Mouse (Mus musculus): ENCODE results near the gene Asf1b. TPM values are rescaled to one million over a fixed set of nuclear protein-coding genes. Genes with fewer than 3 reads are reported as not detected.
"Not testable (repeated sequence)": the region's sequence is repeated elsewhere in the genome, so short reads cannot be mapped to it uniquely, and the experiment has no call there.

Asf1b gene
- polyA plus RNA-seq, 1 experiment from 2014 or later, result 58.3 TPM

DNA sequence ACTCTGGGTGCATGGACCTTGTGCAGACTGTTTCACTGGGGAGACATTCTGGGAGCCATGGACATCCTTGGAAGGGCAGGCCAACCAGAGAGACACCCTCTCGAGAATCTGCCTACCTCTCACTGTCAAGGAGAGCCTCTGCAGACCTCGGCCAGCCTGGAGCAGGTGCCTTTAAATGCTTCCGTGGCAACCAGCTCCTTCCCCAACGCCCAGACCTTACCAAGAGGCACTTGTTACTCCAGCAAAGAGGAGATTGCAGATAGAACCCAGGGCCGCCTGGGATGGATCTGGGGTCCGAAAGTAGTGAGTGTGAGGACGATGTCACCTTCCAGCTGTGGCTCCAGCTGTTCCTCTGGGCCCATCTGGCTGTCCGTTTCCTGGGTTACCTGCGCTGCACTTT is 22.9 kb downstream of the Asf1b start:
- Histone ChIP-seq H3K4me3 (no peak overlapping the region), H3K9ac (peak overlapping the region; percentile 54)

GRCm38 (mm10) chr8:83980250-83980649 is 24.9 kb downstream of the Asf1b start:
- Histone ChIP-seq H3K4me3 (no peak overlapping the region), H3K9me3 (replicated peaks) (no peaks in the 10 kb centered on the region), H3K27ac (ENCODE audit: poor library complexity, severe bottlenecking) (peak overlapping the region; percentile 85), H3K4me2 (peak overlapping the region; percentile 20), H3K27me3 (replicated peaks) (no peaks in the 10 kb centered on the region), H3K9ac (0 out of 2 replicates have a peak overlapping the region, but pooled peaks have one; percentile 23), H3K36me3 (peaks cover 46% of the 10 kb centered on the region), H3K4me1 (replicated peaks) (peaks cover 55% of the 10 kb centered on the region)
- 67% methylated on average over 1 of the region's 1 CpGs for WGBS
- ATAC-seq (ENCODE audit: insufficient number of reproducible peaks, low FRiP score), result peak; percentile 82

More for the DNA sequence above, 22.9 kb downstream of the Asf1b start:
- no peaks in the 10 kb centered on the region for H3K9me3 ChIP-seq (replicated peaks)
- H3K36me3 ChIP-seq, result peaks cover 27% of the 10 kb centered on the region
- no peak for ATAC-seq (ENCODE audit: insufficient number of reproducible peaks, low FRiP score)
- peak overlapping the region; percentile 30 for H3K4me2 ChIP-seq
- H3K27me3 ChIP-seq (replicated peaks), result no peaks in the 10 kb centered on the region
- H3K27ac ChIP-seq (ENCODE audit: poor library complexity, severe bottlenecking), result peak overlapping the region; percentile 49
- 61% methylated on average over 9 of the region's 9 CpGs for WGBS
- H3K4me1 ChIP-seq (replicated peaks), result peaks cover 73% of the 10 kb centered on the region

- Histone ChIP-seq H3K27ac (ENCODE audit: poor library complexity, severe bottlenecking) (peak overlapping the region; percentile 85), H3K9ac (peak overlapping the region; percentile 63; the same call in 1 of the 2 replicates), H3K4me3 (no peak overlapping the region), H3K4me1 (replicated peaks) (peaks cover 54% of the 10 kb centered on the region), H3K27me3 (replicated peaks) (no peaks in the 10 kb centered on the region), H3K36me3 (peaks cover 50% of the 10 kb centered on the region), H3K9me3 (replicated peaks) (no peaks in the 10 kb centered on the region), H3K4me2 (no peak overlapping the region)
- ATAC-seq (ENCODE audit: insufficient number of reproducible peaks, low FRiP score), result no peak; the same call in 1 of the 2 replicates
- 73% methylated on average over 8 of the region's 8 CpGs for WGBS
Observed at GRCm38 (mm10) chr8:83980845-83981244, 25.5 kb downstream of the Asf1b start.

DNA sequence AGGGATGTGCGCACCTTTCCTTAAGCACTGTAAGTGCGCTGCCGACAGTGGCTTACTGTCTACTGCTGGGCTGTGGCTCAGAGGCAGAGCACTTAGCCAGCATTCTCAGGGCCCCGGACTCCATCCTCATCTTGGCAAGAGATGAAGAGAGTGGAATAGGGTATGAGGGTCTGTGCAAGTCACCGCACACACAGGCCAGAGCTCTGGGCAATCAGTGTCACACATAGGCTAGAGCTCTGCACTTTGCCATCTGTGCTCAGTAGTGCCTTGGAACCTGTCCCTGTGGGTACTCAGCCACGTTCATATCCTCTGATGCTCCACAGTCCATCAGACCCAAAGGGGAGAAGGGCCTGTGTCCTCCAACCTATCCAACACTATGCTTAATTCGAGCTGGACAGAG is 26.2 kb downstream of the Asf1b start:
- H3K27ac ChIP-seq (ENCODE audit: poor library complexity, severe bottlenecking), result peak overlapping the region; percentile 85; the same call in 1 of the 2 replicates
- 93% methylated on average over 7 of the region's 7 CpGs for WGBS

GRCm38 (mm10) chr8:83982449-83982848 is 27.1 kb downstream of the Asf1b start:
- 68% methylated on average over 4 of the region's 4 CpGs for WGBS
- no peak overlapping the region for H3K27ac ChIP-seq (ENCODE audit: poor library complexity, severe bottlenecking)
- no peak overlapping the region for H3K4me2 ChIP-seq
- peaks cover 66% of the 10 kb centered on the region for H3K36me3 ChIP-seq
- no peaks in the 10 kb centered on the region for H3K9me3 ChIP-seq (replicated peaks)
- H3K4me1 ChIP-seq (replicated peaks), result peaks cover 39% of the 10 kb centered on the region
- no peak for ATAC-seq (ENCODE audit: insufficient number of reproducible peaks, low FRiP score)
- H3K4me3 ChIP-seq, result no peak overlapping the region
- no peak overlapping the region for H3K9ac ChIP-seq
- H3K27me3 ChIP-seq (replicated peaks), result no peaks in the 10 kb centered on the region

More for the DNA sequence above, 26.2 kb downstream of the Asf1b start:
- H3K36me3 ChIP-seq, result peaks cover 57% of the 10 kb centered on the region
- no peaks in the 10 kb centered on the region for H3K27me3 ChIP-seq (replicated peaks)
- H3K9me3 ChIP-seq (replicated peaks), result no peaks in the 10 kb centered on the region
- H3K4me2 ChIP-seq, result no peak overlapping the region
- no peak overlapping the region for H3K4me3 ChIP-seq
- ATAC-seq (ENCODE audit: insufficient number of reproducible peaks, low FRiP score), result no peak
- H3K4me1 ChIP-seq (replicated peaks), result peaks cover 48% of the 10 kb centered on the region
- no peak overlapping the region; the same call in 1 of the 2 replicates for H3K9ac ChIP-seq

GRCm38 (mm10) chr8:83983222-83983621 is 27.9 kb downstream of the Asf1b start:
- 96% methylated on average over 2 of the region's 2 CpGs for WGBS
- not testable (repeated sequence) for H3K27ac ChIP-seq (ENCODE audit: poor library complexity, severe bottlenecking)

DNA sequence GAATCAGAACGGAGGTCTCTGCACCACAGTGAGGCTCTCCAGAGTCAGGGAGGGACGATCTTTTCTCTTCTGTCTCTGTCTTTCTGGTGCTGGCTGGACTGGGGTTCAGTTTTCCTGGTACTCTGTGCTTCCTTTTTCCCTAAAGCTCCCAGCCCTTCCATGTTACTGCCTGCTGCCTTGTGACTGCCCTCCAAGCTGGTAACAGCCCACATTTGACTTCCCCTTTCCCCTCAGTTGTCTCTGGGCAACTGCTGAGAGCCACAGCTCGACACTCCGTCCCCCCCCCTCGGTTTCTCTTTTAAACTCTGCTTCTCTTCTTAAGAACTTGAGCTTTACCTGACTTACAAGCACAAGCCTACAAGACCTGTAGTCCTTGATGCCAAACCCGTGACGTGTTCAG is 33.9 kb downstream of the Asf1b start:
- WGBS, result 84% methylated on average over 7 of the region's 7 CpGs
- ATAC-seq (ENCODE audit: insufficient number of reproducible peaks, low FRiP score), result no peak

More at GRCm38 (mm10) chr8:83983222-83983621, 27.9 kb downstream of the Asf1b start:
- not testable (repeated sequence) for ATAC-seq (ENCODE audit: insufficient number of reproducible peaks, low FRiP score); H3K4me3 ChIP-seq; H3K27me3 ChIP-seq (replicated peaks); H3K4me2 ChIP-seq; H3K9me3 ChIP-seq (replicated peaks); H3K9ac ChIP-seq
- Histone ChIP-seq H3K36me3 (peaks cover 74% of the 10 kb centered on the region), H3K4me1 (replicated peaks) (peaks cover 31% of the 10 kb centered on the region)

DNA sequence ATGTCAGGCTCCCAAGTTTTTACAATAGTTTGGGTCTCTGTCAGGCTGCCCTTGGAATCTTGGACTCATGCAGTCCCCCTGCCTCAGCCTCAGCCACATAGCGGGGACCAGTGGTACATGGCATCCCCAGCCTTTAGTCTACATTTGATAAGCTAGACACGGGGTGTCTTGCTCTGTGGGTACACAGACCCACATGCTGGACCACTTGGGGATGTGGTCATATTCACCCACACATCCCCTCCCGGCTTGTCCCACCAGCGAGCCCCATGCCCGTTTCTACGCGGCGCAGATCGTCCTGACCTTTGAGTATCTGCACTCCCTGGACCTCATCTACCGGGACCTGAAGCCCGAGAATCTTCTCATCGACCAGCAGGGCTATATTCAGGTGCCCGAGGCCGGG is 34.9 kb downstream of the Asf1b start:
- H3K36me3 ChIP-seq, result peaks cover 95% of the 10 kb centered on the region
- WGBS, result 88% methylated on average over 14 of the region's 14 CpGs
- no peaks in the 10 kb centered on the region for H3K27me3 ChIP-seq (replicated peaks)
- H3K4me1 ChIP-seq (replicated peaks), result no peaks in the 10 kb centered on the region
- no peak overlapping the region for H3K27ac ChIP-seq (ENCODE audit: poor library complexity, severe bottlenecking)
- no peak for ATAC-seq (ENCODE audit: insufficient number of reproducible peaks, low FRiP score)
- H3K4me2 ChIP-seq, result no peak overlapping the region
- no peak overlapping the region for H3K9ac ChIP-seq
- H3K9me3 ChIP-seq (replicated peaks), result no peaks in the 10 kb centered on the region
- no peak overlapping the region for H3K4me3 ChIP-seq

More for the DNA sequence above, 33.9 kb downstream of the Asf1b start:
- Histone ChIP-seq H3K4me2 (no peak overlapping the region), H3K4me3 (no peak overlapping the region), H3K9me3 (replicated peaks) (no peaks in the 10 kb centered on the region), H3K27ac (ENCODE audit: poor library complexity, severe bottlenecking) (no peak overlapping the region), H3K9ac (no peak overlapping the region), H3K4me1 (replicated peaks) (no peaks in the 10 kb centered on the region), H3K36me3 (peaks cover 95% of the 10 kb centered on the region), H3K27me3 (replicated peaks) (no peaks in the 10 kb centered on the region)

DNA sequence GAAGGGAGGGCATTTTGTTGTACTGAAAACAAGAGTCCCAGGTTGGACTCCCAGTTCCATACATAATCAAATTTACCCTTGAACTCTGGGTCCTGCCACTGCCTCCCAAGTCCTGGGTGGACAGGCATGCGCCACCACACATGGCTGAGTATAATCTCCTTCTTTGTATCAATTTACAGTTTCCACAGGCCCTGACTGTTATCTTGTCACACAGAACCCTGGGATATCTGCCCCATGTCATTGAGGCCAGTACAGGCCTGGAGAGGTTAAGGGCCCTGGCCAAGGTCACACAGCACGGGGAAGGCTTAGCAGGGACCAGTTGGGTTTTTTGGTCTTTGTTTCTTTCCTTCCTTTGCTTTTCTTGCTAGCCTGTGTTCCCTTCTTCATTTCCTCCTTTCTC is 37.2 kb downstream of the Asf1b start:
- Histone ChIP-seq H3K4me3 (no peak overlapping the region), H3K27ac (ENCODE audit: poor library complexity, severe bottlenecking) (no peak overlapping the region), H3K27me3 (replicated peaks) (no peaks in the 10 kb centered on the region), H3K36me3 (peaks cover 77% of the 10 kb centered on the region), H3K4me2 (no peak overlapping the region), H3K9ac (no peak overlapping the region), H3K4me1 (replicated peaks) (peaks cover 8% of the 10 kb centered on the region), H3K9me3 (replicated peaks) (no peaks in the 10 kb centered on the region)
- WGBS, result 62% methylated on average over 2 of the region's 2 CpGs
- ATAC-seq (ENCODE audit: insufficient number of reproducible peaks, low FRiP score), result no peak

DNA sequence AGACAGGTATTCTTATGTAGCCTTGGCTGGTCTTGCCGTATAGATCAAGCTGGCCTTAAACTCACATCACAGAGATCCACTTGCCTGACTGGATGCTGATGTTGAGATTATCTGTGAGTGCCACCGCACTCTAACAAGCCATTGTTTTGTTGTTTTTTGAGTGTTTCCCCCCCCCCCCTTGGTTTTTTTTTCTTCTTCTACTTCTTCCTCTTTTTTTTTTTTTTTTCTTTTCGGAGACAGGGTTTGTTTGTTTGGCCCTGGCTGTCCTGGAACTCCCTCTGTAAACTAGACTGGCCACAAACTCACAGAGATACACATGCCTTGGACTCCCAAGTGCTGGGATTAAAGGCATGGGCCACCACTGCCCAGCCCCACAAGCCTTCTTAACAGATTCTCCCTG is 38.7 kb downstream of the Asf1b start:
- 76% methylated on average over 3 of the region's 3 CpGs for WGBS
- Histone ChIP-seq H3K4me3 (no peak overlapping the region), H3K4me2 (no peak overlapping the region), H3K27me3 (replicated peaks) (no peaks in the 10 kb centered on the region), H3K9me3 (replicated peaks) (no peaks in the 10 kb centered on the region), H3K9ac (no peak overlapping the region), H3K27ac (ENCODE audit: poor library complexity, severe bottlenecking) (no peak overlapping the region), H3K36me3 (peaks cover 61% of the 10 kb centered on the region), H3K4me1 (replicated peaks) (peaks cover 14% of the 10 kb centered on the region)
- ATAC-seq (ENCODE audit: insufficient number of reproducible peaks, low FRiP score), result no peak

DNA sequence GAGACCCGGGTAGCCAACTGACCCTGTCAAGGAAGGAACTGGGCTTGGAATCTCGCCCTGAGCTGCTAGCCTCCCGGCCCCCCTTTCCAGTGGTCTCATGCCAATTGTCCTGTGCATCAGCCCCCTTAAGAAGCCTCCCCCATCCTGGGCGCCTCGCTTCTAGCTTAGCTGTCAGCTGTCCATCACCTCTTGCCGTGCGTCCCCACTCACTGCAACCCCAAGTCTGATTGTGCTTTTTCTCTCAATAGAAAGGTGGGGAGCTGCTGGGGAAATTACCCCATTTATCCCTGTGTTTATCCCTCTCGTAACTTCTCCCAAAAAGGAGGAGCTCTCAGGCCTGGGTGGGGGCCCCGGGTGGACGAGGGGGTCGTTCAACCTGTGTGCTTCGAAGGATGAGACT is 40.7 kb downstream of the Asf1b start:
- peaks cover 29% of the 10 kb centered on the region for H3K4me1 ChIP-seq (replicated peaks)
- H3K4me3 ChIP-seq, result peak overlapping the region; percentile 95
- no peak; the same call in 1 of the 2 replicates for ATAC-seq (ENCODE audit: insufficient number of reproducible peaks, low FRiP score)
- peak overlapping the region; percentile 93; the same call in 1 of the 2 replicates for H3K9ac ChIP-seq
- peak overlapping the region; percentile 89 for H3K4me2 ChIP-seq
- H3K36me3 ChIP-seq, result peaks cover 58% of the 10 kb centered on the region
- WGBS, result 19% methylated on average over 12 of the region's 12 CpGs
- 0 out of 2 replicates have a peak overlapping the region, but pooled peaks have one; percentile 95 for H3K27ac ChIP-seq (ENCODE audit: poor library complexity, severe bottlenecking)
- H3K27me3 ChIP-seq (replicated peaks), result peaks cover 11% of the 10 kb centered on the region
- no peaks in the 10 kb centered on the region for H3K9me3 ChIP-seq (replicated peaks)
